Mouse (Mus musculus) liver, postnatal 0 days (tissue): ENCODE measurements at regions not wholly inside any gene's neighbourhood (a gene's known extent, or its start where the extent isn't known, plus 50 kb on each side); places are given as distances from the start of the nearest gene placed in this dataset.

Experiments used
- CTCF ChIP-seq: sonication (generic); IDR thresholded peaks from 2 replicates; pipeline ENCODE4 v1.5.1; 2016; ENCODE audit warnings: antibody characterized with exemption, low read depth
- EP300 ChIP-seq: IDR thresholded peaks from 2 replicates; pipeline ENCODE4 v1.6.1; 2016; ENCODE audit warnings: antibody characterized with exemption, low read depth, mild to moderate bottlenecking

GRCm38 (mm10) chr12:27104925-27105571, 237.3 kb downstream of the Sox11 start:
- no peak for TF ChIP-seq CTCF
- no peak for TF ChIP-seq EP300
